Mouse (Mus musculus) brown adipose tissue, adult 24 weeks (tissue): ENCODE data around the gene Arhgef17. TPM values are rescaled to one million over a fixed set of nuclear protein-coding genes. Genes with fewer than 3 reads are reported as not detected.

ENCODE experiments used
- H3K27ac ChIP-seq: fragments of 200-500 bp; replicated peaks from 2 replicates; pipeline ENCODE4 v1.5.1; 2012; ENCODE audit warnings: low read depth, mild to moderate bottlenecking, low read length
- H3K4me1 ChIP-seq: fragments of 200-500 bp; 2 replicates; pipeline ENCODE4 v1.6.1; 2012; ENCODE audit warnings: low read length, mixed read lengths; ENCODE audit not compliant: control insufficient read depth, insufficient read depth, insufficient read length
- H3K4me3 ChIP-seq: fragments of 200-500 bp; 2 replicates; pipeline ENCODE4 v1.5.1; 2012; ENCODE audit warnings: low read depth, mild to moderate bottlenecking, low read length, moderate library complexity; ENCODE audit not compliant: insufficient read depth
- polyA plus RNA-seq: library from polyadenylated mRNA; stranded (reverse); fragments of >200 nt; gene quantifications from 2 replicates; pipeline ENCODE4 v1.2.4, GENCODE M21; 2012; ENCODE audit not compliant: missing spikeins, insufficient read depth, insufficient read length

Gene Arhgef17
- 2.5 and 3.3 TPM in 2 replicates for polyA plus RNA-seq

- peak within 1 kb of the TSS; percentile 67 for H3K4me3 ChIP-seq
- peak within 1 kb of the TSS; percentile 26; the same call in 1 of the 2 replicates for H3K27ac ChIP-seq
- H3K4me1 ChIP-seq: peaks cover 3% of the 10 kb centered on the region; the same call in 1 of the 2 replicates
Measured at GRCm38 (mm10) chr7:100931926-100932480, at the start of gene Arhgef17. TSS of gene Arhgef17 (minus strand) at chr7:100932107.

GRCm38 (mm10) chr7:100979175-100979574 lies 47.3 kb upstream of the Arhgef17 start:
- no peak overlapping the region for H3K27ac ChIP-seq
- no peak overlapping the region for H3K4me3 ChIP-seq
- H3K4me1 ChIP-seq: peaks cover 13% of the 10 kb centered on the region

- H3K27ac ChIP-seq: no peak overlapping the region
- peaks cover 13% of the 10 kb centered on the region for H3K4me1 ChIP-seq
- H3K4me3 ChIP-seq: no peak overlapping the region
Measured at GRCm38 (mm10) chr7:100978171-100978570, 46.3 kb upstream of the Arhgef17 start.

- H3K4me3 ChIP-seq: peak within 1 kb of the TSS; percentile 17
- peaks cover 11% of the 10 kb centered on the region for H3K4me1 ChIP-seq
- no peak within 1 kb of the TSS for H3K27ac ChIP-seq
Measured at GRCm38 (mm10) chr7:100974135-100974903, 42.4 kb upstream of the Arhgef17 start, which contains the start of gene P2ry6. TSS of gene P2ry6 (minus strand) at chr7:100974649.

GRCm38 (mm10) chr7:100972875-100973274 lies 41.0 kb upstream of the Arhgef17 start:
- H3K27ac ChIP-seq: no peak overlapping the region
- no peak overlapping the region for H3K4me3 ChIP-seq
- H3K4me1 ChIP-seq: 0 out of 2 replicates have a peak, but pooled peaks cover 4% of the 10 kb centered on the region

DNA sequence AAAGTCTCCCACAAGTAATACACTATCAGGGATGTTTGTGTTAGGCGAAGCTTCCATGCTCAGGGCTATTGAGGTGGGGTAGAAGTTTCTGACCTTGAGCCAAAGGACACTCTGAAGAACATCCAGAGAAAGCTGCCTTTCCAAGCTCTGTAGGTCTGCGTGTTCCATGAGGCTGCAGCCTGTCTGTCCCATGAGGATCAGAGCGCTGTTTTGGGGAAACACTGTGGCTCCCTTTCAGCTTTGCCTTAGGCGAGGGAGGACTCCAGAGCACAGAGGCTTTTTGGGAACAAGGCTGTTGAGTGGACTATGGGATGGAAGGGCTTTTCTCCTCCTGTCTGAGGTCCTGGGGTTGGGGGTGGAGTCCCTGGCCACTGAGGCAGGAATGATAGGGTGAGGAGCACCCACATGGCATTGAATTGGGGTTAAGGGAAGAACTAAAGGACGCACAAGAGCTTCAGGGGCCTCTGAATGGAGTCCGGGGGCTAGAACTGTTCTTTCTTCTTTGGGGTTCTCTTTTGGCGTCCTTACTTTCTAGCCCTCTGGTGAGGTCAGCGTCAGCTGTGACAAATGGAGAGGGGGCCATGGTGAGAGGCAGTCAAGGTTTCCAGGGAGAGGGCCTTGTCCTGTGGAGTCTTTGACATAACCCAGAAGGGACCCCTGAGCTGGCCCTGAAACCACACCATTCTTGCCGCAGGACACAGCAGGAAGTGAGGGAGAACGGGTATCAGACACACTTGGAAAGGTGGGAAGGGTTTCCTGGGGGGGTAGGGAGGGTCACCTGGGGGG lies 37.2 kb upstream of the Arhgef17 start:
- Histone ChIP-seq H3K27ac (no peak overlapping the region), H3K4me1 (no peaks in the 10 kb centered on the region), H3K4me3 (no peak overlapping the region)

- Histone ChIP-seq H3K27ac (no peak overlapping the region), H3K4me3 (no peak overlapping the region), H3K4me1 (no peaks in the 10 kb centered on the region)
Measured at GRCm38 (mm10) chr7:100968376-100968775, 36.5 kb upstream of the Arhgef17 start.

- Histone ChIP-seq H3K4me3 (no peak overlapping the region), H3K4me1 (no peaks in the 10 kb centered on the region), H3K27ac (no peak overlapping the region)
Measured at GRCm38 (mm10) chr7:100967850-100968249, 35.9 kb upstream of the Arhgef17 start.

DNA sequence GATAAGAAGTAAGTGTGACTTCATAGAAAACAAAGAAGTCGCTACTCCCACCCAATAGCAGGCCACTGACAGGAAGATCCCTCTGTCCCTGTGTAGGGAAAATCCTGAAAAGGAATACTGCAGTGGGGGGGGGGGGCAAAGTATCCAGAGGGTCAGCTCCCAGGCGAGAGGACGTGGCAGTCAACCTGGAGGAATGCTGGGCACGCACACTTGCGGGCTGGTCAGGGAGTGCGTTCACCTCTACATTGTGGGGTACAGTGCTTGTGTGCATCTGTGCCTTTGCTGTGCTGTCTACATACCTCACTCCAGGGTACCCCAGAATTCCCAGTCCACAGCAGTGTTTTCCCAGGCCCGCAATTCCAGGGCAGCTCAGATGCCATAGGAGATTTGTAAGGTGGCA lies 34.1 kb upstream of the Arhgef17 start:
- H3K27ac ChIP-seq: no peak overlapping the region
- no peaks in the 10 kb centered on the region for H3K4me1 ChIP-seq
- H3K4me3 ChIP-seq: no peak overlapping the region

- no peaks in the 10 kb centered on the region for H3K4me1 ChIP-seq
- 0 out of 2 replicates have a peak overlapping the region, but pooled peaks have one; percentile 17 for H3K27ac ChIP-seq
- H3K4me3 ChIP-seq: no peak overlapping the region
Measured at GRCm38 (mm10) chr7:100965079-100965478, 33.2 kb upstream of the Arhgef17 start.

- Histone ChIP-seq H3K4me3 (peak overlapping the region; percentile 48), H3K4me1 (no peaks in the 10 kb centered on the region), H3K27ac (peak overlapping the region; percentile 82)
Measured at GRCm38 (mm10) chr7:100964242-100964641, 32.3 kb upstream of the Arhgef17 start.

DNA sequence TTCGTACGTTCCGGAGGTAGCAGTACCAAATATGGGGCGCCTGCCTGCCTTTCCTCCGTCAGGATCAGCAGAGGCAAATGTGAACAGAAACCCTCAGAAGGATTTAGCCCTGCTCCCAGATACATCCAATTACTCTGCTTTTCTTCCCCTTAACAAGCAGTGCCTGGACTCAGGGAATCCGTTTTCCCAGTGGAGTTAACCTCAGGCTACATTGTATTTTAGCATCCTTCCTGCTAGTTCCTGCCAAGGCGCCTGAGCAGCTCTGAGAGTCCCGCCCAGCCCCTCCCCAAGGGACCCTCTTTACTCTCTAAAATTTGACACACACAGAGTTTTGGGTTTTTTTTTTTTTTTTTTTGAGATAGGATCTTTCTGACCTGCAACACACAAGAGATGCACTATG lies 31.5 kb upstream of the Arhgef17 start:
- Histone ChIP-seq H3K4me3 (peak overlapping the region; percentile 60), H3K4me1 (no peaks in the 10 kb centered on the region), H3K27ac (peak overlapping the region; percentile 71)

DNA sequence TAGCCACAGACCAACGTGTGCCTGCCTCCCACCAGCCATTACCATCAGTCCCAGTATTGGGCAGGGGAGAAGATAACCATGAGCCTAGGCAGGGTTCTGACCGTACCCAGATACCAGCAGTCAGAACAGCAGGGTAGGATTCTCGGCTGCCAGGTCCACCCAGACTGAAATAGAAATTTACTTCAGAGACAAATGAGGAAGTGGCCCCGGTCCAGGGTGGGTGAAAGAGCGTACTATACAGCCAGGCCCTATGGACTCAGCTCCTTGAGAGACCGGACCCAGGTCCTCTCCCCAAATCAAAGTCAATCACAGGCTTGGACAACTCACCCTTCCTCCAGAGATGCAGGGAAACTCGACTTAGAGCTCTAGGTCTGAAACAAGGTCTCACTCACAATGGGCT lies 29.2 kb upstream of the Arhgef17 start:
- Histone ChIP-seq H3K27ac (peak overlapping the region; percentile 94), H3K4me3 (peak overlapping the region; percentile 37)

DNA sequence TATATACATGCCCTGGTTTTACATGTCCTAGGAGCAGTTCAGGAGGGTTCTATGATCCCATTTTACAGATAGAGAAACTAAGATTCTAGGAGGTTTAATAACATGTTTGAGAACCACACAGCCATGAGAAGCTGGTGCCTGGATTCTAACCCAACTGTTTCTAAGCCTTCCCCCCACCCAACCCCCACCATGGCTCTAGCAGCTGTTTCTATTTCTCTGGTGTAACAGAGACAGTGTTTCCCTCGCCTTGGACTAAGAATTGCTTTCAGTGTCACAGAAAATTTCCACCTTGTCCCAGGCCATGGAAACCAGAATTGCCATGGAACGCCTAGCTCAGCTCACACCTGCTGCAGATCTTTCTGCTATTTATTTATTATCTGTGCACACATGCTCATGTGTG lies 28.6 kb upstream of the Arhgef17 start:
- no peaks in the 10 kb centered on the region for H3K4me1 ChIP-seq
- no peak overlapping the region for H3K4me3 ChIP-seq
- H3K27ac ChIP-seq: peak overlapping the region; percentile 94

More for the DNA sequence above, 29.2 kb upstream of the Arhgef17 start:
- no peaks in the 10 kb centered on the region for H3K4me1 ChIP-seq

GRCm38 (mm10) chr7:100958426-100958825 lies 26.5 kb upstream of the Arhgef17 start:
- H3K4me3 ChIP-seq: no peak overlapping the region
- no peak overlapping the region for H3K27ac ChIP-seq
- H3K4me1 ChIP-seq: no peaks in the 10 kb centered on the region
